Mouse (Mus musculus) bone marrow, adult 2 months (tissue): ENCODE results near the gene Fbxl13. TPM values are rescaled to one million over a fixed set of nuclear protein-coding genes. Genes with fewer than 3 reads are reported as not detected.

Source experiments
- H3K27ac ChIP-seq: fragments of 200-500 bp; 2 replicates; pipeline ENCODE4 v1.5.1; 2012; ENCODE audit warnings: low read depth, mild to moderate bottlenecking, control low read depth, inconsistent platforms, low read length; ENCODE audit not compliant: control insufficient read depth, poor library complexity, insufficient read depth
- H3K4me1 ChIP-seq: fragments of 200-500 bp; 2 replicates; pipeline ENCODE4 v1.6.1; 2011; ENCODE audit warnings: low read length; ENCODE audit not compliant: control insufficient read depth, insufficient read depth
- H3K4me3 ChIP-seq: fragments of 200-500 bp; replicated peaks from 2 replicates; pipeline ENCODE3; 2011; ENCODE audit warnings: mild to moderate bottlenecking, low read depth, low read length, control low read depth; ENCODE audit not compliant: control insufficient read depth
- CTCF ChIP-seq: fragments of 200-500 bp; IDR thresholded peaks from 2 replicates; pipeline ENCODE4 v1.5.1; 2011; ENCODE audit warnings: low read length, control low read depth; ENCODE audit not compliant: control insufficient read depth, insufficient read depth
- POLR2A ChIP-seq: fragments of 200-500 bp; IDR thresholded peaks from 2 replicates; pipeline ENCODE4 v1.6.1; 2011; ENCODE audit warnings: low read depth, mild to moderate bottlenecking, control low read depth, low read length, borderline replicate concordance; ENCODE audit not compliant: control insufficient read depth
- WGBS: fragments of 180-500 bp; shearing (Covaris S2); methylation state at CpG from one replicate; pipeline ENCODE4 v1.1.7; 2018; 5-methylcytosine and 5-hydroxymethylcytosine counted together
- polyA plus RNA-seq: library from polyadenylated mRNA; stranded (reverse); fragments of >200 nt; gene quantifications from 2 replicates; pipeline ENCODE4 v1.2.4, GENCODE M21; 2011; ENCODE audit warnings: low replicate concordance; ENCODE audit not compliant: missing spikeins, insufficient read depth, insufficient read length

The Fbxl13 gene
- polyA plus RNA-seq, 1 experiment: not detected

DNA sequence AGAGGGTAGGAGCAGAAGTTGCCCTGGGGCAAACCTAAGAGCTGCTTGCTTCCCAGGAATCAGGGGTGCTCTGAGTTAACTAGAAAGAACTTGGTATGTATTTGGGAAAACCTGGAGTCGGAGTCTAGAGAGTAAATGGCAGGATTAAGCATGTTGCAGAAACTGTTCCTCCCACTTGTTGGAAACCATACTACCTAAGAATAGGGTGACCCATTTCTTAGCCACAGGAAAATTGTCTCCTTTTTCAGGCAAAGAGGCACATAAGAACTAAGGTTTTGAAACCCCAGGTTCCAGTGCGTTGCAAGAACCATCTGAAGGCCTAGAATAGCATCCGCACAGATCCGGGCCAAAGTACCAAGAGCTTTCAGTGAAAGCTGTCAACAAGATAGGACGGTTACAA lies 167.0 kb downstream of the Fbxl13 start:
- H3K4me3 ChIP-seq: no peak overlapping the region
- 87% methylated on average over 5 of the region's 5 CpGs for WGBS
- TF ChIP-seq POLR2A (no peak), CTCF (no peak)

DNA sequence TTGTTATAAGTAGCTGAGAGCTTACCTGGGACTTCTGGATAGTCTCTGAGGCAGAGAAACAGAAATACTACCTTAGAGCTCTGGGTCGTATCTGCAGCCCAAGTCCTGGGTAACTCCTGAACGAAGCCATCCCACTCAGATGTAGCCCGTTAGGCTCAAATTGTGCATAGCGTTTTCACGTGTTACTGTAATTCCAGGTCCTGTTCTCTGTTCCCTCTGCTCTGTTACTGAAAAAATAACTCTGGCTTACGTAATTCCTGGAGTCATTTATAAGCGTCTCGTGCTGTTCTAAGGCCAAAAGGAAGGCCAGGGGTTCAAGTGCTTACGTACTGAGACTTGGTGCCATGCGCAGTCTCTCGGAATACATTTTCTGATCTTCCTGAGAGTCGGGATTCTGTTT lies 177.3 kb downstream of the Fbxl13 start:
- WGBS: 89% methylated on average over 12 of the region's 12 CpGs
- H3K4me3 ChIP-seq: no peak overlapping the region
- no peaks in the 10 kb centered on the region for H3K4me1 ChIP-seq
- TF ChIP-seq CTCF (no peak), POLR2A (no peak)
- no peak overlapping the region for H3K27ac ChIP-seq

More for the DNA sequence above, 167.0 kb downstream of the Fbxl13 start:
- no peak overlapping the region for H3K27ac ChIP-seq
- H3K4me1 ChIP-seq: no peaks in the 10 kb centered on the region; the same call in 1 of the 2 replicates

GRCm38 (mm10) chr5:21467387-21467786 lies 178.0 kb downstream of the Fbxl13 start:
- TF ChIP-seq CTCF (no peak), POLR2A (no peak)
- no peak overlapping the region for H3K4me3 ChIP-seq
- H3K4me1 ChIP-seq: no peaks in the 10 kb centered on the region
- H3K27ac ChIP-seq: no peak overlapping the region
- WGBS: 80% methylated on average over 7 of the region's 7 CpGs

DNA sequence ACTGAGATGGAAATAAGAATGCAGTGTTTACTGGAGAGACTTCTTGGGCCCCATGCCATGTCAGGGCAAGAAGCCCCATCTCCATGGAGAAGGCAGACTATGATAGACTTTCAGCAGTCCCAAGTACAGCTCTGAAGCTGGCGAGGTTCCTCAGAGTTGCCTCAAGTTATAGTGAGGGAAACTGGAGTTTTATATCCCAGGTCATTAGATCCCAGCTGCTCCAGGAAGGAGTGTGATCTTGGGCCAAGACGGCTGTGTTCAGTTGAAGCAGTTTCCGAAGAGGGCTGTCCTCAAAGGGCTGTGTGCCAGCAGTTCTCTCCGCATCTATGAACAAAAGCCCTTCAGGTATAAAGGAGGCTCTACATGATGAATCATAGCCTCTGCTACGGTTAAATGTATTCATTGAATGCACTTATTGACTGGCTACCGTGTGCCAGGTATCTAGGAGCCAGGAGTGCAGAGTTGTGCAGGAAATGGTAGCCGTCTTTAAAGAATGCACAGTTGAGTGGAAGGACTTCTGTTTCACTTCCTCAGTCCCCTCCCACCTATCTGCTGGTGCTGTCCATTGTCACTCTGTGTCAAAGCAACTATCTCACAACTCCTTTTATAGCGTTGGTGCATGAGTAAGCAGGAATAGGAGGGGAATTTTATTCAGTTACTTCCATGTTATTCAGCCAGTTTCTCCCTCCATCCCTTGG lies 204.5 kb downstream of the Fbxl13 start:
- no peak for TF ChIP-seq CTCF
- no peak for TF ChIP-seq POLR2A
- Histone ChIP-seq H3K4me1 (no peaks in the 10 kb centered on the region), H3K4me3 (no peak overlapping the region), H3K27ac (no peak overlapping the region)
- 67% methylated on average over 8 of the region's 8 CpGs for WGBS

DNA sequence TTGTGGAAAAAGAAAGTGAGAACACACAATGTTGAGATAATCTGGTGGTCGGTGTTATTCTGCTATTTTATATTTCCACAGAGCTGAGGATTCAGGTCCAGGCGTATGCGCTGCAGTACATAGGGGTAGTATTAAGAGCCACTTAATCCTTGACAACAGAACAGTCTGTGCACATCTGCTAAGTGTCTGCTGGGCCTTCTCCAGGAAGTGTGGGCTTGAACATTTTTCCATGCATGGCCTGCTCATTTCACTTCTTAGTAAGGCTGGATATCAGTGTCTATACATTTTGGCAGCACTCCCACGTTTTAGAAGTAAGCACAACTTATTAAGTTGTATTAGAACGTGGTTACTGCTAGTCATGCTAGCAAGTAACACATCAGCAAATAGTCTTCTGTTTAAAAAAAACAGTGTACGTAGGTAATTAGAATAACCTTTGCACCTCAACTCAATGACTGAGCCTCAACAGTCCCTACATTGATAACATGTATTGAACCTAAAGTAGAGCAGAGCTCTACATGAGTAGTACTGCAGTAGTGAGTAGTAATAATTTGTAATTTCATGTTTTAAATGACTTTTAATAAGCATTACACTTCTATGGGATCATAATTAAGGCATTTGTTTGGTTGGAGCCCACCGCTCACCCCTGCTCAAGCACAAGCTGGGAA lies 205.9 kb downstream of the Fbxl13 start:
- no peak overlapping the region for H3K4me3 ChIP-seq
- 90% methylated on average over 7 of the region's 7 CpGs for WGBS
- no peak overlapping the region for H3K27ac ChIP-seq
- TF ChIP-seq POLR2A (no peak), CTCF (no peak)
- no peaks in the 10 kb centered on the region for H3K4me1 ChIP-seq

- Histone ChIP-seq H3K27ac (no peak overlapping the region), H3K4me3 (no peak overlapping the region), H3K4me1 (no peaks in the 10 kb centered on the region)
- TF ChIP-seq CTCF (no peak), POLR2A (no peak)
- WGBS: 88% methylated on average over 9 of the region's 9 CpGs
Measured at GRCm38 (mm10) chr5:21438428-21438827, 207.0 kb downstream of the Fbxl13 start.

GRCm38 (mm10) chr5:21436471-21436975 lies 208.9 kb downstream of the Fbxl13 start:
- H3K27ac ChIP-seq: no peak overlapping the region
- WGBS: 85% methylated on average over 8 of the region's 8 CpGs
- H3K4me3 ChIP-seq: no peak overlapping the region
- TF ChIP-seq POLR2A (no peak), CTCF (no peak)
- H3K4me1 ChIP-seq: no peaks in the 10 kb centered on the region

DNA sequence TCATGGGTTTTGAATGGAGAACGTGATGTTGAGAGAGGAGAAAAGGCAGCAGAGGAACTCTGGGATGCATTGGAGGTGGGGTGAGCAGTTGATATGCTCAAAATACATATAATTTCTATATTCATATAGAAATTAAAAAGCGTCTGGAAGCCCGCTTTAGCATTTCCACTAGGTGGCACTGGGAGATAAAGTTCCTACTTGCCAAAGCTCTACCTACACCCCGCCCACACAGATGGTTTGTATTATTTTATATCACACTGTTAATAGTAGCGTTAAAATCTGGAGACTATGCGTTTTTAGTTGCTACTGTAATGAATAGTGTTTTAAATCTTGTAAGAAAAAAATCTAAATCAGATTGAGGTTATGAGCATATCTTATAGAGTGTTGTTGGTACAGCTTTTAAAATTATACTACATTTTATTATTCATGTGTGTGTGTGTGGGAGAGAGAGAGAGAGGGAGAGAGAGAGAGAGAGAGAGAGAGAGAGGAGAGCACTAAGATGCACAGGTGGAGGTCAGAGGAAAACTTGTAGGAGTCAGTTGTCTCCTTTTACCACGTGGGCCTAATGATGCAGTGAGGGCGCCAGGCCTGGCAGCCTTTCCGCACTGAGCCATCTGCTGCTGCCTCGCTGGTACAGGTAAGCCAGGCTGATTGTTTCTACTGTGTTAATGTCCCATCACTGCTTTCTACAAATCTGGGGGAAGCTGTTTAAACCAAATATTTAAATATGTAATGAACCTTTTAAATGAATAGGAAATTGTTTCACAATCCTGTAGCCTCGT lies 211.1 kb downstream of the Fbxl13 start:
- H3K4me3 ChIP-seq: no peak overlapping the region
- WGBS: 76% methylated on average over 11 of the region's 11 CpGs
- H3K4me1 ChIP-seq: no peaks in the 10 kb centered on the region
- no peak for TF ChIP-seq POLR2A
- peak; percentile 17; the same call in 1 of the 2 replicates for TF ChIP-seq CTCF
- no peak overlapping the region for H3K27ac ChIP-seq

Other genes with a start within 250 kb of the Fbxl13 start
- gene Ccdc146, start 221.0 kb downstream of the Fbxl13 start, polyA plus RNA-seq: not detected in 2 replicates
- gene Fam185a, start 220.7 kb downstream of the Fbxl13 start, polyA plus RNA-seq: 1.2 and 4.6 TPM in 2 replicates
- 2.7 TPM in 1 of 2 replicates, not detected in the other for gene Lrrc17, start 102.1 kb downstream of the Fbxl13 start, polyA plus RNA-seq
- gene Armc10, start 179 bp upstream of the Fbxl13 start, polyA plus RNA-seq: 10.2 and 12.9 TPM in 2 replicates
- not detected in 2 replicates for gene Napepld, start 55.8 kb upstream of the Fbxl13 start, polyA plus RNA-seq
- 26.0 and 59.8 TPM in 2 replicates for gene Pmpcb, start 91.5 kb upstream of the Fbxl13 start, polyA plus RNA-seq
- 29.1 and 47.2 TPM in 2 replicates for gene Dnajc2, start 139.6 kb upstream of the Fbxl13 start, polyA plus RNA-seq
- 49.8 and 63.0 TPM in 2 replicates for gene Psmc2, start 139.6 kb upstream of the Fbxl13 start, polyA plus RNA-seq
- gene Slc26a5, start 220.0 kb upstream of the Fbxl13 start, polyA plus RNA-seq: not detected in 2 replicates